ENCODE assay signal across 8 mouse cellular contexts in the genomic region with DNA sequence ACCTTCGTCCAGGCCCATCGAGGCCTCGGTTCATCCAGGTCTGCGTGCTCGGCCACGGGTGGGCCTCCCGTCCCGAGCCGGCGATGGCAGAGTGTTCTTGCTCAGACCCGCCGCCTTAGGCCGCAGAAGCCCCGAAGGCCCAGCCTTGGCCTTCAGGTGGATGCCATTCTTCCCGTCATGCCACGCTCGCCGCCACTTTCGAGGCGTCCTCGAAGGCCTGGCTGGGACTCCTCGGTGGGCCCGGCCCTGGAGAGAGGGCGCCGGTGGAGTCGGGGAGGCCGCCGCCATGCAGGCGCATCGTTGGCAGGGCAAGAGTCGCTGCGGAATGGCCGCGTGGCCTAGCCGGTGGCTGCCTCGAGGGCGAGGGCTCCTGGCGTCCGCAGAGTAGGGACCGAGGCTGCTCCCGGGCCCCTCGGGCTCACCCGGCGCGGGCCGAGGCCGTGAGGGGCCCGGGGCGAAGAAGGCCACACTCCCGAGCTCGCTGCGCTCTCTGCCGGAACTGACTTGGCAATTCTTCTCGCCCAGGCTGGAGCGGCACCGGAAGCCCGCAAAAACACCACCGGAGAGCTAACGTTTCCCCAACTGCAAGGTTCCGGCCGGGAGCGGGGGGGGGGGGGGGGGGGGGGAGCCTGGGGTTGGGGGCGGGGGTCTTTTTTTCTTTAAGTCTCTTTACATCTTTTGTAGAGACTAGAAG. TPM values are rescaled to one million over a fixed set of nuclear protein-coding genes. Genes with fewer than 3 reads are reported as not detected.
DNase-seq lines count a peak whose midpoint lies in the region; ATAC-seq and TF ChIP-seq lines count a peak whose summit lies in the region.
"Not testable (repeated sequence)": the region's sequence is repeated elsewhere in the genome, so short reads cannot be mapped to it uniquely, and the experiment has no call there.

No protein-coding gene starts in this region.

- 0% methylated on average over 14 of the region's 63 CpGs for WGBS in forebrain, embryonic 12.5 days
- WGBS in lung, adult 2 months, result under 1% methylated on average over 14 of the region's 63 CpGs
- 0% methylated on average over 7 of the region's 63 CpGs for WGBS in neural tube, embryonic 15.5 days

- H3K9me3 ChIP-seq in forebrain, embryonic 12.5 days; neural tube, embryonic 15.5 days (replicated peaks): not testable (repeated sequence)

- H3K9ac ChIP-seq in forebrain, embryonic 12.5 days, result peak overlapping the region; percentile 25; the same call in 1 of the 2 replicates
- 0 out of 2 replicates have a peak overlapping the region, but pooled peaks have one; percentile 10 for H3K9ac ChIP-seq in neural tube, embryonic 15.5 days (replicated peaks)

- not testable (repeated sequence) for H3K27me3 ChIP-seq in forebrain, embryonic 12.5 days; neural tube, embryonic 15.5 days (replicated peaks)

- intact Hi-C loops in heart, postnatal 14 days (cut with DNase I), result loop anchor here (5.0 kb wide), 1 partner anchor 70 kb away; no protein-coding TSS in a partner anchor

- TF ChIP-seq POLR2A in lung, adult 2 months (IDR thresholded peaks at IDR 0.05; ENCODE audit: borderline replicate concordance, extremely low read depth, low read depth, low read length), result peak; percentile 55; the same call in 1 of the 2 replicates

- H3K4me1 ChIP-seq in forebrain, embryonic 12.5 days; lung, adult 2 months (ENCODE audit: control insufficient read depth, insufficient read depth, low read length); neural tube, embryonic 15.5 days: not testable (repeated sequence)

- 0 out of 2 replicates have a peak overlapping the region, but pooled peaks have one; percentile 63 for H3K27ac ChIP-seq in forebrain, embryonic 12.5 days
- H3K27ac ChIP-seq in neural tube, embryonic 15.5 days (replicated peaks), result peak overlapping the region; percentile 69; the same call in 1 of the 2 replicates

- TF ChIP-seq CTCF in lung, adult 2 months (IDR thresholded peaks at IDR 0.05; ENCODE audit: insufficient read depth, low read length), result not testable (repeated sequence)

- ATAC-seq in forebrain, embryonic 12.5 days (ENCODE audit: low FRiP score), result peak; percentile 91
- ATAC-seq in neural tube, embryonic 15.5 days (ENCODE audit: low FRiP score), result peak; percentile 95

- H3K36me3 ChIP-seq in forebrain, embryonic 12.5 days (replicated peaks); neural tube, embryonic 15.5 days: not testable (repeated sequence)

- peak overlapping the region; percentile 38 for H3K4me3 ChIP-seq in forebrain, embryonic 12.5 days (replicated peaks)
- H3K4me3 ChIP-seq in lung, adult 2 months (replicated peaks; ENCODE audit: extremely low read depth, low read depth, low read length), result peak overlapping the region; percentile 46
- peak overlapping the region; percentile 34 for H3K4me3 ChIP-seq in neural tube, embryonic 15.5 days (replicated peaks)

- H3K4me2 ChIP-seq in forebrain, embryonic 12.5 days, result peak overlapping the region; percentile 41
- H3K4me2 ChIP-seq in neural tube, embryonic 15.5 days, result peak overlapping the region; percentile 52

- DNase-seq in CD8-positive naive resting alpha-beta T cell, adult 2 months (ENCODE audit: low read depth in 2 of 2, low spot score in 2 of 2), result peak; percentile 47 to 59
- peak; percentile 59 for DNase-seq in c-Kit-positive CD71-positive TER-119-negative erythroid progenitor cells, embryonic 14.5 days (ENCODE audit: low read depth)
- DNase-seq in heart, postnatal 14 days, result peak; percentile 74 to 82
- DNase-seq in layer of hippocampus, adult 11-12 months (ENCODE audit: low spot score), result peak; percentile 79
- DNase-seq in lung, adult 2 months, result peak; percentile 56
- peak; percentile 80 for DNase-seq in testis, postnatal 10 days (ENCODE audit: low spot score)

RNA-seq across cellular contexts. Expression of gene Epb41l1, which starts 28.1 kb away (rescaled TPM):
- polyA plus RNA-seq in forebrain, embryonic 12.5 days (2016; fragmentation: Nextera tagmentation; extraction: Ambion mirVana), result 4.1 and 4.4 TPM in 2 replicates
- total RNA-seq in heart, postnatal 14 days (2021), result 10 to 100 TPM; 10.1 to 13.9 TPM
- 24.7 and 25.1 TPM in 2 replicates for polyA plus RNA-seq in lung, adult 2 months (2012; rRNA removed)
- polyA plus RNA-seq in neural tube, embryonic 15.5 days (2015; fragmentation: Nextera tagmentation; extraction: Ambion mirVana), result 12.3 and 14.8 TPM in 2 replicates

Comparison
In these comparisons a context has a peak if more than half of its experiments do, and no peak if none do; other contexts are left out.
1. Peak in every context shown above with its lines: DNase-seq, ATAC-seq, H3K4me3 ChIP-seq and H3K27ac ChIP-seq.